Mouse (Mus musculus): ENCODE measurements around the gene Stk11. TPM values are rescaled to one million over a fixed set of nuclear protein-coding genes. Genes with fewer than 3 reads are reported as not detected.

The Stk11 gene
- polyA plus RNA-seq, 1 experiment from 2014 or later, result 24.6 TPM

DNA sequence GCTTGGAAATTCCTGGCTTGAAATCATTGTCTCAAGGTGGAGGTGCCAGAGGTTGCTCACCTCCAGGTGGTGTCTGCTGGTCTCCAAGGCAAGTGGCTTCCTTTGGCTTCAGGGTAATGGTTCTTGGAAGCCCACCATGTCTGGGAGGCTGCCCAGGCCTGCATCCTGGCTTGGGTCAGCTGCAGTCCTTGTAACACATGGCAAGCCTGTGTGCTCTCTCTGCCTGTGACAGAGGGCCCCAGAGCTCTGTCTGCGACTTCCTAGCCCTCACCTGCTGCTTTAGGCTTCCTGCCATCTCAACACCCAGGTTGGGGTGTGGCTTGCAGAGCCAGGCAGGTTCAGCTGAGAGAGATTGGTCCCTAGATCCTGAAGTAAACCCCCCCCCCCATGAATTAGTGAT, 2.1 kb downstream of the Stk11 start:
- Histone ChIP-seq H3K4me2 (replicated peaks) (peak overlapping the region; percentile 84), H3K9ac (peak overlapping the region; percentile 92), H3K36me3 (replicated peaks; ENCODE audit: control insufficient read depth, insufficient read depth) (peaks cover 18% of the 10 kb centered on the region), H3K27ac (no peak overlapping the region), H3K4me1 (replicated peaks; ENCODE audit: control insufficient read depth, insufficient read depth, low read length) (peaks cover 30% of the 10 kb centered on the region), H3K9me3 (ENCODE audit: control insufficient read depth, low read length) (no peaks in the 10 kb centered on the region), H3K4me3 (replicated peaks; ENCODE audit: low read length) (peak overlapping the region; percentile 87), H3K27me3 (ENCODE audit: control insufficient read depth, insufficient read depth, low read length) (no peaks in the 10 kb centered on the region)
- WGBS, result 46% methylated on average over 1 of the region's 1 CpGs
- ATAC-seq (ENCODE audit: low FRiP score), result no peak
- no peak for DNase-seq (ENCODE audit: low spot score)

DNA sequence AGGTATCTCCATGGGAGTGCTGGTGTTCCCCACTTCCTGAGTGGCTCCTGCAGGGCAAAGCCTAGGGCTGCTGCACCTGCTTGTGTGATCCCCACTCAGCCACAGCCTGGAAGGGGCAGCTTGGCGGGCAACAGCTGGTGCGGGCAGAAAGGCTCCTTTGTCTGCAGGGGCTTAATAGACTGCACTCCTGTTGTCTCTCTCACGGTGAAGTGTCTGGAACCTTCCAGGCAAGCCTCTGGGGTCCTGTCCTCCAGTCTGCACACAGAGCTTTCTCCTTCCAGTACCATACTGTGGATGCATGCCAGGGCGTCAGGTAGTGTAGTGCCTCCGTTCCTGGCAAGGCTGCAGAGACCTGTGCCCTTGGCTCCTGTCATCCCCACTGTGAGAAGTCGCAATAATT, 2.9 kb downstream of the Stk11 start:
- Histone ChIP-seq H3K27me3 (ENCODE audit: control insufficient read depth, insufficient read depth, low read length) (no peaks in the 10 kb centered on the region), H3K9ac (peak overlapping the region; percentile 92), H3K4me3 (replicated peaks; ENCODE audit: low read length) (no peak overlapping the region; the same call in 1 of the 2 replicates), H3K4me2 (replicated peaks) (peak overlapping the region; percentile 84), H3K36me3 (replicated peaks; ENCODE audit: control insufficient read depth, insufficient read depth) (peaks cover 18% of the 10 kb centered on the region), H3K27ac (no peak overlapping the region; the same call in 1 of the 2 replicates), H3K4me1 (replicated peaks; ENCODE audit: control insufficient read depth, insufficient read depth, low read length) (peaks cover 30% of the 10 kb centered on the region), H3K9me3 (ENCODE audit: control insufficient read depth, low read length) (no peaks in the 10 kb centered on the region)
- WGBS, result 43% methylated on average over 6 of the region's 6 CpGs
- ATAC-seq (ENCODE audit: low FRiP score) (no peak), DNase-seq (ENCODE audit: low spot score) (no peak)

DNA sequence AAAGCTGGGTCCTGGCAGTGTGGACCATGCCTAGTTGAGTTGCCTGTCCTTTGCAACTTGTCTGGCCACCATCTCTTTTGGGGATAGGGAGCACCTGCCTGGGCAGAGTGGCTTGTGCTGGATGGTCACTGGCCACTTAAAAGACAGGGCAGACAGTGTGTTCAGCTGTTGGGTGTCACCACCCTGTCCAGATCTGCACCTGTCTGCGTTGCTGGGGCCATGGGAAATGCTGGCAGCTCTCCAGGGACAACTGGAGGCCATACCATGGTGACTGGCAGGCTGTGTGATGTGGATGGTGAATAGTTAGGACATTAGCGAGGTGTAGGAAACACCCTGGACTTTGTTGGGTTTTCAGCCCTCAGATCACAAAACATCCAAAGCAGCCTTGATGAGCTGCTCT, 4.5 kb downstream of the Stk11 start:
- DNase-seq (ENCODE audit: low spot score) (no peak), ATAC-seq (ENCODE audit: low FRiP score) (no peak)
- Histone ChIP-seq H3K9me3 (ENCODE audit: control insufficient read depth, low read length) (no peaks in the 10 kb centered on the region), H3K27me3 (ENCODE audit: control insufficient read depth, insufficient read depth, low read length) (no peaks in the 10 kb centered on the region), H3K4me3 (replicated peaks; ENCODE audit: low read length) (no peak overlapping the region), H3K4me1 (replicated peaks; ENCODE audit: control insufficient read depth, insufficient read depth, low read length) (peaks cover 30% of the 10 kb centered on the region), H3K4me2 (replicated peaks) (no peak overlapping the region), H3K36me3 (replicated peaks; ENCODE audit: control insufficient read depth, insufficient read depth) (peaks cover 28% of the 10 kb centered on the region), H3K27ac (no peak overlapping the region), H3K9ac (no peak overlapping the region)
- 85% methylated on average over 2 of the region's 2 CpGs for WGBS

DNA sequence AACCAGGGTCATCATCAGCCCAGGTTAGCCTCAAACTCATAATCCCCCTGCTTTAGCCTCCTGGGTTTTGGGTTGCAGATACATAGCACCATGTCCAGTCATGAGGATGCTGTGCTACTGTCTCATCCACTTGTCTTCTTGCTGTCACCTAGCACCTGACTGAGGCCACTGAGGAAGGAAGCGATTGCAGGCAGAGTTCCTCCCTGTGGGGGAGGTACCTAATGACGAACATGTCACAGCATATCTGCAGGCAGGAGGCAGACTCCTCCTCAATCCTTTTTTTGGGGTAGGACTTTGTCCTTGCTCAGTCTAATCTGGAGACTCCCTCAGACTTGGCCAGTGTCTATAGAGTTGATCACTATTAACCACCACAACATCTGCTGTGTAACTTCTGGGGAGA, 6.0 kb downstream of the Stk11 start:
- Histone ChIP-seq H3K4me3 (replicated peaks; ENCODE audit: low read length) (no peak overlapping the region), H3K4me1 (replicated peaks; ENCODE audit: control insufficient read depth, insufficient read depth, low read length) (peaks cover 28% of the 10 kb centered on the region), H3K9ac (no peak overlapping the region), H3K27me3 (ENCODE audit: control insufficient read depth, insufficient read depth, low read length) (no peaks in the 10 kb centered on the region), H3K9me3 (ENCODE audit: control insufficient read depth, low read length) (no peaks in the 10 kb centered on the region), H3K4me2 (replicated peaks) (no peak overlapping the region), H3K27ac (no peak overlapping the region), H3K36me3 (replicated peaks; ENCODE audit: control insufficient read depth, insufficient read depth) (peaks cover 43% of the 10 kb centered on the region)
- DNase-seq (ENCODE audit: low spot score) (no peak), ATAC-seq (ENCODE audit: low FRiP score) (no peak)
- 82% methylated on average over 2 of the region's 2 CpGs for WGBS

DNA sequence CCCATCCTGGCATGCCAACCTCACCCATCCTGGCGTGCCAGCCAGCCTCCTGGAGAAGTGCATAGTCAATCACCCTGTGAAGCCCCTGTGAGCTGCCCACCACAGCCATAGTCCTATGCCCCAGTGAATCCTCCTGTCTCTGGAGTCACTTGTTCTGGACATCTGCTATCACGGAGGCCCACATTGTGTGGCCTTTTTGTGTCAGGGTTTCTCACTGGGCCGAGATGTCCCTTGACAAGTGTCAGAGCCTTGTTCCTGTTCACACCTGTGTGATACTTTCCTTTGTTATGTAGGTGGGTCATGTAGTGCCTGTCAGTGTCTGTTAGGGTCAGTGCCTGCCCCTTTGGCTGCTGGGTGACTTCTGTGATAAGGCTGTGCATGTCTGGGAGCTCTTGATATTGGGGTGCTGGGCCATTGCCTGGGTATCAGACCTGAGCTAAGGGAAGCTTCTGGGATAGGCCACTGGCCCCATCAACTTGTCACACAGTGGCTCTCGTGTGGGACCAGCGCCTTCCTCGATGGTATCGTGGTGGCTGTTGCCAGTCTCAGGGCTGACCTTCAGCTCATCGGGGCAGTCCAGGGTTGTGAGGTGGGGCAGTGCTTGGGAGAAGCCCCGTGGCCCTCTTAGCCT, 8.4 kb downstream of the Stk11 start:
- Histone ChIP-seq H3K4me1 (replicated peaks; ENCODE audit: control insufficient read depth, insufficient read depth, low read length) (peaks cover 4% of the 10 kb centered on the region), H3K4me2 (replicated peaks) (no peak overlapping the region), H3K27ac (no peak overlapping the region), H3K9ac (no peak overlapping the region), H3K9me3 (ENCODE audit: control insufficient read depth, low read length) (no peaks in the 10 kb centered on the region), H3K36me3 (replicated peaks; ENCODE audit: control insufficient read depth, insufficient read depth) (peaks cover 62% of the 10 kb centered on the region), H3K4me3 (replicated peaks; ENCODE audit: low read length) (no peak overlapping the region), H3K27me3 (ENCODE audit: control insufficient read depth, insufficient read depth, low read length) (no peaks in the 10 kb centered on the region)
- WGBS, result 95% methylated on average over 9 of the region's 9 CpGs
- no peak for ATAC-seq (ENCODE audit: low FRiP score)
- DNase-seq (ENCODE audit: low spot score), result no peak

DNA sequence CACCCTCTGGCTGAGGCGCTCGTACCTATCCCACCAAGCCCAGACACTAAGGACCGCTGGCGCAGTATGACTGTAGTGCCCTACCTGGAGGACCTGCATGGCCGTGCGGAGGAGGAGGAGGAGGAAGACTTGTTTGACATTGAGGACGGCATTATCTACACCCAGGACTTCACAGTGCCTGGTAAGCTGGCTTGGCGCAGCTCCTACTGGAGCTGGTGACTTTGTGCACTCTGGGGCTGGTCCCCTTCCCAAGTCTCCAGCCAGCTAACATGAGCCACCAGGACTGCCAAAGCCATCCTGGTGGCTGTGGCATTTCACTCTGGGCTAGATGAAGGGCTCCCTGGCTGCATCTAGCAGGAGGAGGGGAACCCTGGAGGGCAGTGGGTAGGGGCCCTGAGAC, 12.3 kb downstream of the Stk11 start:
- no peak for DNase-seq (ENCODE audit: low spot score)
- H3K36me3 ChIP-seq (replicated peaks; ENCODE audit: control insufficient read depth, insufficient read depth), result peaks cover 88% of the 10 kb centered on the region

DNA sequence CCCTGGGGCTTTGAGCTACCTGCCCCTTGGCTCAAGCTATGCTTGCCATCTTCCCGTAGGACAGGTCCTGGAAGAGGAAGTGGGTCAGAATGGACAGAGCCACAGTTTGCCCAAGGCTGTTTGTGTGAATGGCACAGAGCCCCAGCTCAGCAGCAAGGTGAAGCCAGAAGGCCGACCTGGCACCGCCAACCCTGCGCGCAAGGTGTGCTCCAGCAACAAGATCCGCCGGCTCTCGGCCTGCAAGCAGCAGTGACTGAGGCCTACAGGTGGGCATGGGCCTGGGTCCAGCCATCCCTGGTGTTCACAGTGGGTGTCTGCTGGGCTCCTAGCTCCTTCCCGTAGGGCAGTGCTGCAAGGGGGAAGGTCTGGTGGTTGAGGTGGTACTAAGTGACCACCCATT, 14.2 kb downstream of the Stk11 start:
- H3K4me2 ChIP-seq (replicated peaks), result no peak overlapping the region
- no peaks in the 10 kb centered on the region for H3K9me3 ChIP-seq (ENCODE audit: control insufficient read depth, low read length)
- WGBS, result 94% methylated on average over 9 of the region's 9 CpGs
- H3K27ac ChIP-seq, result no peak overlapping the region
- ATAC-seq (ENCODE audit: low FRiP score) (no peak), DNase-seq (ENCODE audit: low spot score) (no peak)
- H3K4me3 ChIP-seq (replicated peaks; ENCODE audit: low read length), result no peak overlapping the region
- H3K36me3 ChIP-seq (replicated peaks; ENCODE audit: control insufficient read depth, insufficient read depth), result peaks cover 100% of the 10 kb centered on the region
- H3K27me3 ChIP-seq (ENCODE audit: control insufficient read depth, insufficient read depth, low read length), result no peaks in the 10 kb centered on the region
- H3K9ac ChIP-seq, result 0 out of 2 replicates have a peak overlapping the region, but pooled peaks have one; percentile 4
- peaks cover 11% of the 10 kb centered on the region; the same call in 1 of the 2 replicates for H3K4me1 ChIP-seq (replicated peaks; ENCODE audit: control insufficient read depth, insufficient read depth, low read length)

More for the DNA sequence above, 12.3 kb downstream of the Stk11 start:
- Histone ChIP-seq H3K4me3 (replicated peaks; ENCODE audit: low read length) (no peak overlapping the region), H3K4me2 (replicated peaks) (no peak overlapping the region), H3K9ac (no peak overlapping the region), H3K9me3 (ENCODE audit: control insufficient read depth, low read length) (no peaks in the 10 kb centered on the region), H3K4me1 (replicated peaks; ENCODE audit: control insufficient read depth, insufficient read depth, low read length) (peaks cover 11% of the 10 kb centered on the region; the same call in 1 of the 2 replicates), H3K27me3 (ENCODE audit: control insufficient read depth, insufficient read depth, low read length) (no peaks in the 10 kb centered on the region), H3K27ac (no peak overlapping the region)
- 98% methylated on average over 8 of the region's 8 CpGs for WGBS
- ATAC-seq (ENCODE audit: low FRiP score), result no peak

DNA sequence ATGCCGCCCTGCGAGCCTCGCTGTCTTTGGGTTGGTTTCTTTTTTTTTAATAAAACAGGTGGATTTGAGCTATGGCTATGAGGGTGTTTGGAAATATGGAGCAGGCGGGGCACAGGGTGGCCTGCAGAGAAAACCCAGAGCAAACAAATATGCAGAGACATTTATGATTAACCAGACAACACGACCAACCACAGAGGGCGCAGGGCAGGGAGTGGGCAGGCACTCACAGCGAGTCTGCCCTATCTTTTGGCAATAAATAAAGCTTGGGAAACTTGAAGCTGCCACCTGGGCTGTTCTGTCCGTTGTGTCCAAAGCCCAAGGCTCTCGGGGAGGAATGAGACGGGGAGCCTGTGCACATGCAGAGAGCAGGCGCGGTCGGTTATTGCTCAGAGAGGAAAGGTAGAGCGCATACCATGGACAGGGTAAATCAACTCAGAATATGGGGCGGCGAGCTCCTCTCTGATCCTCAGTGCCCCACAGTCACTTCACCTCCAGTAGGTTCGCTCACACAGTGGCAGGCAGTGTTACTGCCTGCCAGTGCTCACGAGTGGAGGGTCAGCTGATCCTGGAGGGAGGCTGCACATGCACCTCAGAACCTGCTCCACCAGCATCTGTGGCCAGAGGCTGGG, 14.9 kb downstream of the Stk11 start:
- Histone ChIP-seq H3K9ac (no peak overlapping the region), H3K27ac (no peak overlapping the region), H3K4me2 (replicated peaks) (no peak overlapping the region), H3K4me1 (replicated peaks; ENCODE audit: control insufficient read depth, insufficient read depth, low read length) (peaks cover 11% of the 10 kb centered on the region; the same call in 1 of the 2 replicates), H3K36me3 (replicated peaks; ENCODE audit: control insufficient read depth, insufficient read depth) (peaks cover 100% of the 10 kb centered on the region), H3K9me3 (ENCODE audit: control insufficient read depth, low read length) (no peaks in the 10 kb centered on the region), H3K27me3 (ENCODE audit: control insufficient read depth, insufficient read depth, low read length) (no peaks in the 10 kb centered on the region), H3K4me3 (replicated peaks; ENCODE audit: low read length) (no peak overlapping the region)
- WGBS, result 85% methylated on average over 18 of the region's 18 CpGs
- ATAC-seq (ENCODE audit: low FRiP score) (no peak), DNase-seq (ENCODE audit: low spot score) (no peak)

DNA sequence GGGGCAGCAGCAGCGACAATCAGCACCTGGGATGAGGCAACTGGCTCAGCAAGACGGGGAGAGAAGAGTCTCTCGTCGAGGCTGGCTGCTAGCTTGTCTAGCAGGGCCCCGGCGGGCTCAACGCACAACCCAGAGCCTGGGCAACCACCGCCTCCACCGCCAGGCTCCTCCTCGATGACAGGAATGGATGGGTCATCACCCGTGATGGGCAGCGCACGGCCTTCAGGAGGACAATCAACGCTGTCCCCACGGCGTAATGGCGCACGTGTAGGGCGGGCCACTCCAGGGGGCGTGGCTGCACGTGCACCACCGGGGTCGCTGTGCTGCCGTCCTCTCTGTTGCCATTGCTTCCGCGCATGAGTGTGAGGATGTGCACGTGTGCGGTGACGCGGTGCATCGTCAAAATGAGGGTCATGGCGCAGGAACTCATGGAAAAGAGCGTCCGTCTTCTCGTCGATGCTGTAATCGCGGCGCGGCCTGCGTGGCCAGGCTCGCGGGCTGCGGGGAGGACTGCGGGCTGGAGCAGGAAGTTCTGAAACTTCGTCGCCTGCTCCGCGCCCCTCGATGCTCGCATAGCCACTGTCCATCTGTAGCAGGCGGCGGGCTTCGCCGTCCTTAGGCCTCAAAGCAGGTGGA, 15.8 kb downstream of the Stk11 start:
- Histone ChIP-seq H3K4me3 (replicated peaks; ENCODE audit: low read length) (peak overlapping the region; percentile 6; the same call in 1 of the 2 replicates), H3K36me3 (replicated peaks; ENCODE audit: control insufficient read depth, insufficient read depth) (peaks cover 100% of the 10 kb centered on the region)
- WGBS, result 15% methylated on average over 53 of the region's 55 CpGs

More for the DNA sequence above, 15.8 kb downstream of the Stk11 start:
- Histone ChIP-seq H3K27me3 (ENCODE audit: control insufficient read depth, insufficient read depth, low read length) (no peaks in the 10 kb centered on the region), H3K9me3 (ENCODE audit: control insufficient read depth, low read length) (no peaks in the 10 kb centered on the region), H3K27ac (no peak overlapping the region), H3K4me2 (replicated peaks) (peak overlapping the region; percentile 29), H3K9ac (peak overlapping the region; percentile 20; the same call in 1 of the 2 replicates), H3K4me1 (replicated peaks; ENCODE audit: control insufficient read depth, insufficient read depth, low read length) (peaks cover 15% of the 10 kb centered on the region)
- DNase-seq (ENCODE audit: low spot score) (peak; percentile 69), ATAC-seq (ENCODE audit: low FRiP score) (peak; percentile 32; the same call in 1 of the 2 replicates)
